Mouse (Mus musculus): Measurements from ENCODE around the gene Igfbp5. TPM values are rescaled to one million over a fixed set of nuclear protein-coding genes. Genes with fewer than 3 reads are reported as not detected.
A peak's percentile ranks its signal among the peaks of the same experiment; 100 is the strongest.

Igfbp5 gene
- total RNA-seq, 2 experiments from 2014 or later, result 65.5 to 79.3 TPM

DNA sequence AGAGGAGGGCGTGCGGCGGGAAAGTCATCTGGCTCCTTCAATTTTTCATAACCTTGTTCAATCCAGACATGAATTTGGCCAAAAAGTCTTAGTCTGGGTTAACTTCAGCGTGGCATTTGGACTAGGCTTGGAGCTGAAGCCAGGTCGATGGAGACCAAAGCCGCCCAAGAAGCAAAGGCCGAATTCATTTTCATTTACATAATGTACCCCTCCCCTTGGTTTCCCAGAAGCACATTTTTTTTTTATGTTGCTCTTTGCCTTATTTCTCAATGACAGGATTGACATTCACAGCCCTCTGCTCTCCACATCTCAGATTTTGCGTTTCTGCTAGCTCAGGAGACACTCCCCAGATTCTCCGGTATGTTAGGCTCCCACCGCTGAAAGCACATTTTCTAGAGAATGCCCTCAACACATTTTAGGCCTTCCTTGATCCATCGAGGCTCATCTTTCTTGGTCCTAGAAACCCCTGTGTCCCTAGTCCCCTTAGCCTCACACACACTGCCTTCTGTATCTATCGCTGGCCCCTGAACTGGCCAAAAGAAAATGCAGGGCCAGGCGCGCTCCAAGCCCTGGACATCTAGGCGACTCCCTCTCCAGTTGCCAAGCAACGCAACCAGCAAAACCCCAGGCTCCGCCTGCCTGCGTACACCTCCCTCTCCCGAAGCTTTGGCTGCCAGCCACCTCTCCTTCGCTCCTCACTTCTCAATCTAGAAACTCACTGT lies 3.9 kb downstream of the Igfbp5 start:
- intact Hi-C loops (cut with DNase I), result loop anchor here (10.0 kb wide), 2 partner anchors 514 to 664 kb away; no protein-coding TSS in a partner anchor
- peak; percentile 91 to 95 for DNase-seq (ENCODE audit: low spot score in 2 of 2)

DNA sequence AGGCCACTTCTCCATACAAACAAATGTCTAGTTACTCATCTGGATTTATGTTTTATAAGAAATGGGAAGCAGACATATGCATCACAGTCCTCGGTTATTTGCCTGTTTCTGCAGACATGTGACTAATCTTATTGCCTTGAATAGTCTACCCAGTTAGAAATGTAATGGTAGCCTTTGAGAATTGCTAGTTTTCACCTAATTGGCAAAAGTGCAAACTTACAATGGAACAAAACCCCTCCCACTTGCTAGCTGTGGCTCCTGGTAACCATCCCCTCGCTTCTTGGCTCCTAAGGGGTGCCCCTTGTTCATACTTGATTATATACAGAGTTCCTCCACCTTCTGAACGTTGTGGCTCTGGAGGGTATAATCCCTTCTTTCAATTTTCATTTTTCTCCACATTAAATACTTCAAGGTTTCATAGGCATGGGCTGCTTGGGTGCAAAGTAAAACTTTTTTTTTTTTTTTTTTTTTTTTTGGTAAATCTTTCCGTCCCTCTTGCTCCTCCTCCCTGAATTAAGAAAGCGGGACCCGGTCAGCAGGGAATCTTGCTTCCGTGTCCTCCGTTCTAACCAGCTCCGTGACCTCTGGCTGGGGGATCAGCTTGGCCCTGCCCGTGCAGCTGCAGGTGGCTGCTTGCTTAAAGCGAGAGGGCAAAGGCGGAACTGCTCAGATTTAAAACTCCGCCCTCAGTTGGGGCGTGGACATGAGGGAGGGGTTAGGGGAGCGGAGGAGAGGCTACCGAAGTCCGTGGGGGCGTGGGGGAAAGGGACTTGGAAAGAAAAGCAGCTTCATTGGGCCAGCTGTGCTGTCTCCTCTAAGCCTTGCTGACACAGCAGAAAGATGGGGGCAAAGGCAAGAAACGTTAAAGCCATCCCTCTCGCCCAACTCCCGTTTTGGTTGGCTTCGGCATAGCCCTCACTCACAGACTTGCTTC lies 4.7 kb downstream of the Igfbp5 start:
- intact Hi-C loops (cut with DNase I), result loop anchor here (10.0 kb wide), 2 partner anchors 515 to 665 kb away; no protein-coding TSS in a partner anchor

DNA sequence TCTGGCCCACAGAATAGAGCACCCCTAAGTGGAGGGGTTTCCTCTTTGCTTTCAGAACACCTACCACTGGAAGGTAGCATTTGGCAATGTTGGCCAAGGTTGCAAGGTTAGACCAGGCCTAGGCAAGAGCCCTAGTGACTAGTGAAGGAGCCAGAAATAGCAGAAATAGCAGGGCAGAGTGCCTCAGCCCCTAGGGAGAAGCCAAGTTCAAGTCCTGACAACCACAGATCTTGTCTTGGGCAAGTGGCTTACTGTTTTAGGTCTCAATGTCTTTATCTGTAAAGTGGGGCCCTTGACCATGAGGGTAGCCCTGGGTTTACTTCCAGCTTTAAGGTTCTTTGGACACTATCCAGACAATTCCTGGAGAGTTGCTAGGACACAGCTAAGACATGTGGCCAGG lies 5.4 kb downstream of the Igfbp5 start:
- intact Hi-C loops (cut with DNase I), result no loop called here
- no peak for DNase-seq (ENCODE audit: low spot score in 2 of 2)

More for the DNA sequence above, 4.7 kb downstream of the Igfbp5 start:
- peak; percentile 51 to 56 for DNase-seq (ENCODE audit: low spot score in 2 of 2)

DNA sequence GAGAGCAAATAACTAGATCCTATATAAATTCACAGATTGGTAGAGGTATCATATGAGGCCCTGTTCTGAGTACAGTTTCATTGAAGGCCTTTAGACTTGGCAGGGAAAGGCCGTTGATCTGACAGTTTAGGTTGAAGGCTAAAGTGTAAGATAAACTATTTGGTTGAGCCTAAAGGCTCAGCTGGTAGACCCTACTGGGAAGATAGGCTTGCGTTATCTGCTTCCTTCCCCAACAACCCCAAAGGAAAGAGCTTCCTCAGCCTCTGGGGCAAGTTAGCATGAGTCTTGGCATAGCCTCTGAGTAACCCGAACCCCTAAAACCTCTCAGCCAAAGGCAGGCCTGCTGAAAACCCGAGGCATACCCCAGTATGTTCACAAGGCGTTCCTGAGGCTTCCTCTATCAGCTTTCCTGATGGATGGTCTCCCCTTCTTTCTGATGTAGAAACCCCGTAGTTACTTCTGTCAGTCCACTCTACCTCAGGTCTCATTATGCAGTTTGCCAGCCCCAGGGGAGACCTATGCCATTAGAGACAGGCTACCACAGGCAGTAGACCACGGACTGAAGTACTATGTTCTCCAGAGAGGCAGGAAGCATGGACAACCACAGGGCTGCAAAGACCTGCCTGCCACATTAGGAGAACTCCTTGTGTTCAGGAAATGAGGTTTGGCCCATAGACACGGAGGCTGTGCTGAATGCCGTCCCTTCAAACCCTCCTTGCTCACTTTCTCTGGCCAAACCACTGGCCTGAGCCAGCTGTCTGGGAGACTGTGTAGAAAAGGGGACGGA lies 6.1 kb downstream of the Igfbp5 start:
- intact Hi-C loops (cut with DNase I), result no loop called here
- DNase-seq (ENCODE audit: low spot score in 2 of 2), result no peak

DNA sequence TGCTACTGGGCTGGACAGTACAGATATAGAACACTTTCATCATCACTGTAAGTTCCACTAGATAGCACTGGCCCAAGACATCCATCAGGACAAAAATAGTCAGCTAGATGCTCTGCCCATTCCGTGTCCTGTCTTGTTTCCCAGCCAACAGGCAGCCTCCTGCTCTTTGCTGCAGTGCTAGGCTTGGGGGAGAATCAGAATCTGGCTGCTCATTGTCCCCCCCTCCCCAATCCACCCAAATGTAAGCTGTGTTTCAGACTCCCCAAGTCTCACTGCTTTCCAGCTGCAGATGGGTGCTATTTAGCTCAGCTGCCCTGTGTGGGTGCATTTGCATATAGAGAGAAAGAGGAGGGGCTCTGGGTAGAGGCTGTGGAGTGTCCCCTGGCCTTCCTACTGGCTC lies 7.3 kb downstream of the Igfbp5 start:
- DNase-seq (ENCODE audit: low spot score in 2 of 2), result no peak
- intact Hi-C loops (cut with DNase I), result no loop called here

- intact Hi-C loops (cut with DNase I), result no loop called here
- DNase-seq (ENCODE audit: low spot score in 2 of 2), result no peak
Observed at GRCm38 (mm10) chr1:72866417-72866816, 8.3 kb downstream of the Igfbp5 start.

DNA sequence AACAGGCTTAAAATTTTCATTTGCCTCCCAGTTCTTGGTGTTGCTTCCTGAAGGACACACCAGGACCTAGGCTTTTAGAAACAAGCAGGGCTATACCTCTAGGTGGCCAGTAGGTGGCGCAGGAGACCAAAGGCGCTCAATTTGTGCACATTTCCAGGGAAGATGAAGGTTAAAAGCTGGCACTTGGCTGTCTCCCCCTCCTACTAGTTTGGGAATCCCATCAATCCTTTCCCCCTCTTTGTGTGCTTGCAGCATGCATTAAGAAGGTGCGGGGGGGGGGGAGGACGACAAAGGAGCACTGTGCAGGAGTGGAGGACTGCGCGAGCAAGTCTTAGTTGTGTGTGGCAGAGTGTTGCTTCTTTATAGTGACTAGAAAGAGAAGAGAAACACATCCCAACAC lies 8.8 kb downstream of the Igfbp5 start:
- peak; percentile 70 to 83 for DNase-seq (ENCODE audit: low spot score in 2 of 2)
- intact Hi-C loops (cut with DNase I), result no loop called here

DNA sequence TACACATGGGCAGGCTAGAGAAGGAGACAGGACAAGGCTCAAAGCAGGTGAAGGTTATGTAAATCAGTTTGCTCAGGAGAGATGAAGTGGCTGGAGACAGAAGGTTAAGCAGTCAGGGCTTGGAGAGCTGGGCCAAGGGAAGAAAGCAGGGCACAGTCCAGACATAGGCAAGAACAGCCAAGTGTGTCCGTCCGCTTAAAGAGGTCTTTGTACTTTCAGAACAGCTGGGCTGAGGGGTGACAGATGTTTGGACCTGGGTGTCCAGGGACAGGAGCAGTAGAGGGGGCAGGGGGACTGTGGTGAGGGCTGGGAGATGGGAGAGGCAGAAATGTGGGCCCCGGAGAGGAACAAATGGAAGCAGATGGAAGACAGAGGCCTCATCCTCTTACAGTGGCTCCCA lies 10.4 kb downstream of the Igfbp5 start:
- no peak for DNase-seq (ENCODE audit: low spot score in 2 of 2)
- intact Hi-C loops (cut with DNase I), result no loop called here

GRCm38 (mm10) chr1:72863692-72864091 lies 11.0 kb downstream of the Igfbp5 start:
- no peak for DNase-seq (ENCODE audit: low spot score in 2 of 2)

DNA sequence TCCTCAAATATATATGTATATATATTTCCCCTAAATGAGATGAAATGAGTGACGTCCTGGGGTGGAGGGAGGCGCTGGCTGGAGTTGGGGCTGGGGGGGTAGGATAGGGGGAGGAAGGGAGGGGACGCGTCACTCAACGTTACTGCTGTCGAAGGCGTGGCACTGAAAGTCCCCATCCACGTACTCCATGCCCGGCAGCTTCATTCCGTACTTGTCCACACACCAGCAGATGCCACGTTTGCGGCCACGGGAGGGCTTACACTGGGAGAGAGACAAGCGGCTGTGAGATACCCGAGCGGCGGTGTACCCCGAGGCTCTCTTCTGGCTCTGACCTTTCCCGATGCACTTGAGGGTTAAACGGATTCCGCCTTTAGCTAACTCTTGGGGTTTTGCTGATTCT lies 12.4 kb downstream of the Igfbp5 start:
- intact Hi-C loops (cut with DNase I), result no loop called here
- DNase-seq (ENCODE audit: low spot score in 2 of 2), result no peak

More at GRCm38 (mm10) chr1:72863692-72864091, 11.0 kb downstream of the Igfbp5 start:
- intact Hi-C loops (cut with DNase I), result no loop called here

DNA sequence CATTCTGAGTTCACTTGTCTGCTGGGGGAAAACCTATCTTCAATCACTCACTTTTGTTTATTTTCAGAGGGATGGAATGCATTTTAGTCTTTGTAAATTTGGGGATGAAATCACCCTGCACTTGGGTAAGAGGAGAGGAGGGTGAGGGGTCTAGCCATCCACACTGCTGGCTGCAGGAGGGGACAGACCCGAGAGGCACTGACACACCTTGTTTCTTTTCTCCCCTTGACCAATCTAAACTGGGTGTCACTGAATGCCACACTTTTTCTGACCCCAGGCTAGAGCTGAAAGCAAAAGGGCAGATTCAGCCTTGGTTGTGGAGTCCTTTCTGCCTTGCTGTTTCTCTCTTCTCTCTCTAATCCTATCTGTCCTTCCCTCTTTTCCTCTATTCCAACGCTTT lies 13.0 kb downstream of the Igfbp5 start:
- intact Hi-C loops (cut with DNase I), result no loop called here
- DNase-seq (ENCODE audit: low spot score in 2 of 2), result no peak

- intact Hi-C loops (cut with DNase I), result no loop called here
- no peak for DNase-seq (ENCODE audit: low spot score in 2 of 2)
Observed at GRCm38 (mm10) chr1:72860502-72860901, 14.2 kb downstream of the Igfbp5 start.

DNA sequence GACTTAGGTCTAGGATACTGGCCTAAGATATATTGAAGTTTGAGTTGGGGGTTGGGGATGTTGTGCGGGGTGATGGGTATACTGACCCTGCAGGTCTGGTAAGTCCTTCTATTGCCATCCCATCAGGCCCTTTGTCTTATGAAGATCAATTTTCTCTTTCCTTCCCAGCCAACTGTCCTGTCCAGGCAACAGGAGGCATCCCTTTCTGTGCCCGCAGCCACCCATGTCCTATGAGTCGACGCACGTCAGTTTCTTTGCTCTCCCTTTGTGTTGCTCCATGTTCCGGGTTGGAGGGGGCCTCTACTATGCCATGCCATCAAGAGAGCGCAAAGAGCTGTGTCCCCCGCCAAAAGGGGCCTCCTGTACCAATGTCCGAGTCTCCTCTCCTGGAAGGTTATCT lies 14.7 kb downstream of the Igfbp5 start:
- no peak for DNase-seq (ENCODE audit: low spot score in 2 of 2)
- intact Hi-C loops (cut with DNase I), result loop anchor here (5.0 to 10.0 kb wide), 2 partner anchors 245 to 553 kb away; partner anchors contain the start of gene Xrcc5

DNA sequence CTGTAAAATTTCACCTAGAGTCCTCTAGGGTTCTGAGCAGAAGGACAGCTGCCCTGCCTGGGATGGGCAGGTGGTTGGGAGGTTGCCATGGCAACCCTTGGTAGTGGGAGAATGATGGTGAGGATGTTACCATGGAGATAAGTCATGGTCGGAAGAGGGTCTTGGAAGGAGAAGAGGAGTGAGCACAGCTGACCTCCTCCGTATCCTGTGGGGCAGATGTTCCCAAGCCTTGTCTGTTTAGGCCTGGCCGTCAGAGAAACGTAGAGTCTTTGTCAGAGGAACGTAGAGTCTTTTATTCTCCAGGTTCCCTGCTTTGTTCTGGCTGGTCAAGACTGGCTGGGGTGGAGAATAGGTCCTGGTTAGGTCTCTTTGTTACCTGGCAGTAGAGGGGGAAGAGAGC lies 15.8 kb downstream of the Igfbp5 start:
- intact Hi-C loops (cut with DNase I), result loop anchor here (5.0 to 10.0 kb wide), 2 partner anchors 244 to 552 kb away; partner anchors contain the start of gene Xrcc5
- DNase-seq (ENCODE audit: low spot score in 2 of 2), result no peak

GRCm38 (mm10) chr1:72858286-72858685 lies 16.4 kb downstream of the Igfbp5 start:
- no peak for DNase-seq (ENCODE audit: low spot score in 2 of 2)
- intact Hi-C loops (cut with DNase I), result loop anchor here (5.0 to 10.0 kb wide), 2 partner anchors 243 to 551 kb away; partner anchors contain the start of gene Xrcc5

- intact Hi-C loops (cut with DNase I), result loop anchor here (5.0 to 10.0 kb wide), 2 partner anchors 243 to 550 kb away; partner anchors contain the start of gene Xrcc5
- DNase-seq (ENCODE audit: low spot score in 2 of 2), result no peak
Observed at GRCm38 (mm10) chr1:72857631-72858030, 17.1 kb downstream of the Igfbp5 start.

DNA sequence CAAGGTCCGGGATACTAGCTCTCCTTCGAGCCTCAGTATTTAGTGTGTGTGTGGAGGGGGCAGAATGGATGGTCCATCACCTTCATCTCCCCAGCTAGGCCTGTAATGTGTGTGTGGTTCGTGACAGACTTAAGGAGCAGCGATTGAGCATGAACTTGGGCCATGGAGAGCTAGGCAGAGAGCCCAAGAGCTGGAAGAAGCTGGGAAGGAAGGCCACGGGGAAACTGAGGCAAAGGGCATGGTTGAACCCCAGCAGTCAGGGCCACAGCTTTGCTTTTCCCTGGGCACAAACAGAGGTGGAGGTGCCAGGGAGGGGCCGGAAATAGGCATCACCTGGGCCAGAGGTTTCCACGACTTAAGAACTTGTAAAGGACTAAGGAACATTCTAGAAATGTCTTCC lies 17.5 kb downstream of the Igfbp5 start:
- intact Hi-C loops (cut with DNase I), result loop anchor here (5.0 to 10.0 kb wide), 2 partner anchors 242 to 550 kb away; partner anchors contain the start of gene Xrcc5

GRCm38 (mm10) chr1:72856209-72856909 lies 18.3 kb downstream of the Igfbp5 start:
- DNase-seq (ENCODE audit: low spot score in 2 of 2), result no peak
- intact Hi-C loops (cut with DNase I), result loop anchor here (5.0 to 10.0 kb wide), 2 partner anchors 242 to 549 kb away; partner anchors contain the start of gene Xrcc5

More for the DNA sequence above, 17.5 kb downstream of the Igfbp5 start:
- no peak for DNase-seq (ENCODE audit: low spot score in 2 of 2)

Data from left cerebral cortex, postnatal 14 days (tissue).